Mouse (Mus musculus): Measurements from ENCODE around the gene Runx2. TPM values are rescaled to one million over a fixed set of nuclear protein-coding genes. Genes with fewer than 3 reads are reported as not detected.

Gene Runx2
- polyA plus RNA-seq, 1 experiment: 7.9 TPM

GRCm38 (mm10) chr17:44738121-44738637 is 76.4 kb downstream of the Runx2 start:
- Histone ChIP-seq H3K4me1 (ENCODE audit: control insufficient read depth, insufficient read depth, low read length) (no peaks in the 10 kb centered on the region), H3K4me3 (ENCODE audit: insufficient read depth, low read length) (peak overlapping the region; percentile 47), H3K27ac (ENCODE audit: insufficient read depth, low read depth, low read length) (no peak overlapping the region)
- TF ChIP-seq CTCF (IDR thresholded peaks at IDR 0.05; ENCODE audit: low read depth, low read length): no peak
- TF ChIP-seq POLR2A (IDR thresholded peaks at IDR 0.05; ENCODE audit: borderline replicate concordance, low read depth, low read length): no peak

GRCm38 (mm10) chr17:44737275-44738120 is 77.1 kb downstream of the Runx2 start:
- no peak for TF ChIP-seq CTCF (IDR thresholded peaks at IDR 0.05; ENCODE audit: low read depth, low read length)
- no peak for TF ChIP-seq POLR2A (IDR thresholded peaks at IDR 0.05; ENCODE audit: borderline replicate concordance, low read depth, low read length)
- Histone ChIP-seq H3K4me3 (ENCODE audit: insufficient read depth, low read length) (peak overlapping the region; percentile 47), H3K4me1 (ENCODE audit: control insufficient read depth, insufficient read depth, low read length) (no peaks in the 10 kb centered on the region), H3K27ac (ENCODE audit: insufficient read depth, low read depth, low read length) (no peak overlapping the region)

GRCm38 (mm10) chr17:44735991-44736561 is 78.5 kb downstream of the Runx2 start:
- TF ChIP-seq POLR2A (IDR thresholded peaks at IDR 0.05; ENCODE audit: borderline replicate concordance, low read depth, low read length) (no peak), CTCF (IDR thresholded peaks at IDR 0.05; ENCODE audit: low read depth, low read length) (no peak)
- peak overlapping the region; percentile 89 for H3K4me3 ChIP-seq (ENCODE audit: insufficient read depth, low read length)
- H3K27ac ChIP-seq (ENCODE audit: insufficient read depth, low read depth, low read length): peak overlapping the region; percentile 38; the same call in 1 of the 2 replicates
- H3K4me1 ChIP-seq (ENCODE audit: control insufficient read depth, insufficient read depth, low read length): no peaks in the 10 kb centered on the region

- Histone ChIP-seq H3K4me1 (ENCODE audit: control insufficient read depth, insufficient read depth, low read length) (0 out of 2 replicates have a peak, but pooled peaks cover 2% of the 10 kb centered on the region), H3K4me3 (ENCODE audit: insufficient read depth, low read length) (peak overlapping the region; percentile 89), H3K27ac (ENCODE audit: insufficient read depth, low read depth, low read length) (no peak overlapping the region)
- no peak for TF ChIP-seq CTCF (IDR thresholded peaks at IDR 0.05; ENCODE audit: low read depth, low read length)
- TF ChIP-seq POLR2A (IDR thresholded peaks at IDR 0.05; ENCODE audit: borderline replicate concordance, low read depth, low read length): no peak
These were observed 79.2 kb downstream of the Runx2 start for GRCm38 (mm10) chr17:44735223-44735990.

- TF ChIP-seq POLR2A (IDR thresholded peaks at IDR 0.05; ENCODE audit: borderline replicate concordance, low read depth, low read length) (no peak), CTCF (IDR thresholded peaks at IDR 0.05; ENCODE audit: low read depth, low read length) (no peak)
- Histone ChIP-seq H3K4me3 (ENCODE audit: insufficient read depth, low read length) (peak overlapping the region; percentile 89), H3K4me1 (ENCODE audit: control insufficient read depth, insufficient read depth, low read length) (0 out of 2 replicates have a peak, but pooled peaks cover 3% of the 10 kb centered on the region), H3K27ac (ENCODE audit: insufficient read depth, low read depth, low read length) (no peak overlapping the region)
These were observed 79.9 kb downstream of the Runx2 start for GRCm38 (mm10) chr17:44734501-44735222.

GRCm38 (mm10) chr17:44733544-44734310 is 80.9 kb downstream of the Runx2 start:
- TF ChIP-seq POLR2A (IDR thresholded peaks at IDR 0.05; ENCODE audit: borderline replicate concordance, low read depth, low read length) (no peak), CTCF (IDR thresholded peaks at IDR 0.05; ENCODE audit: low read depth, low read length) (no peak)
- no peak overlapping the region for H3K27ac ChIP-seq (ENCODE audit: insufficient read depth, low read depth, low read length)
- H3K4me1 ChIP-seq (ENCODE audit: control insufficient read depth, insufficient read depth, low read length): 0 out of 2 replicates have a peak, but pooled peaks cover 3% of the 10 kb centered on the region
- peak overlapping the region; percentile 89 for H3K4me3 ChIP-seq (ENCODE audit: insufficient read depth, low read length)

- H3K4me3 ChIP-seq (ENCODE audit: insufficient read depth, low read length): no peak overlapping the region
- TF ChIP-seq POLR2A (IDR thresholded peaks at IDR 0.05; ENCODE audit: borderline replicate concordance, low read depth, low read length) (no peak), CTCF (IDR thresholded peaks at IDR 0.05; ENCODE audit: low read depth, low read length) (no peak)
- H3K4me1 ChIP-seq (ENCODE audit: control insufficient read depth, insufficient read depth, low read length): peaks cover 18% of the 10 kb centered on the region
- no peak overlapping the region for H3K27ac ChIP-seq (ENCODE audit: insufficient read depth, low read depth, low read length)
These were observed 86.1 kb downstream of the Runx2 start for GRCm38 (mm10) chr17:44728464-44728863.

- H3K4me1 ChIP-seq (ENCODE audit: control insufficient read depth, insufficient read depth, low read length): peaks cover 18% of the 10 kb centered on the region
- no peak overlapping the region for H3K4me3 ChIP-seq (ENCODE audit: insufficient read depth, low read length)
- no peak for TF ChIP-seq CTCF (IDR thresholded peaks at IDR 0.05; ENCODE audit: low read depth, low read length)
- TF ChIP-seq POLR2A (IDR thresholded peaks at IDR 0.05; ENCODE audit: borderline replicate concordance, low read depth, low read length): no peak
- no peak overlapping the region for H3K27ac ChIP-seq (ENCODE audit: insufficient read depth, low read depth, low read length)
These were observed 86.9 kb downstream of the Runx2 start for GRCm38 (mm10) chr17:44727675-44728074.

Measured in bone marrow macrophage, adult 2 months (primary cell).